Mouse (Mus musculus) layer of hippocampus, adult 9-10 months (tissue): ENCODE measurements at regions not wholly inside any gene's neighbourhood (a gene's known extent, or its start where the extent isn't known, plus 50 kb on each side); places are given as distances from the start of the nearest gene placed in this dataset.

Experiments used
- DNase-seq: peaks from one replicate; pipeline ENCODE4 v3.0.0; 2022; ENCODE audit warnings: low spot score

DNA sequence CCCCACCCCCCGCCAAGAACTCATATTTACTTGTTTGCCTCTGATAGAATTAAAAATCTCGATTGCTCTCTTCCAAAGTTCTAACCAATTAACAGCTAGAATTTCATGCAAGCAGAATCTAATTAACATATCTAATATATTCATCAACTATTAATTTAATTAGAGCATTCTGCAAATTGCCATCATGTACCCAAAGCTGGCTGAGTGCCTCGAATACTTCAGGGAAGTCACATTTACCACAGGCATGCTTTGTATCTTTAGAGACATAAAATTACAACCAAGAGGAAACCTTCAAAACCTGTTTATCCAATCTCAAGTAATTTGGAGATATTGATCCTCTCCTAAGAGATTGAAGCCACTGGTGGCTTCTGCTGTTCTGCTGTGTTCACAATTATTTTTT is 401.6 kb upstream of the Nmur2 start:
- DNase-seq = no peak

DNA sequence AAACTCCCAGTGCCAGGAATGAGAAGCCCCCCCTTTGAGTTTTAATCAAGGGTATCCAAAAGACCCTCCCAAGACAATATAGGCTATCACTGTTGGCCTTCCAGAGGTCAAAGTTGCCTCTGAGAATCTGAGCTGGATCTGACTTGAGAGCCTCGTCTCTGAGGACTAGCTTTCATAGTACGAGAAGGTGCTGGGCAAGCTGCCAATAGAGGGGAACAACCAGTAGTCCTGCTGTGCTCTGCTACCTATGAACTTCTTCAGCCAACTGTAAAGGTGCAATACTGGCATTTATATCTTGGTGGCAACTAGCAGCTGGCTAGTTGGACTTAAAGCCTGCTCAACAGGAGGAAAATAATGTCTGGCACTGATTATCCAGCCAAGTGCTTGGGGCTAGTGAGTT is 400.3 kb upstream of the Nmur2 start:
- DNase-seq = no peak

DNA sequence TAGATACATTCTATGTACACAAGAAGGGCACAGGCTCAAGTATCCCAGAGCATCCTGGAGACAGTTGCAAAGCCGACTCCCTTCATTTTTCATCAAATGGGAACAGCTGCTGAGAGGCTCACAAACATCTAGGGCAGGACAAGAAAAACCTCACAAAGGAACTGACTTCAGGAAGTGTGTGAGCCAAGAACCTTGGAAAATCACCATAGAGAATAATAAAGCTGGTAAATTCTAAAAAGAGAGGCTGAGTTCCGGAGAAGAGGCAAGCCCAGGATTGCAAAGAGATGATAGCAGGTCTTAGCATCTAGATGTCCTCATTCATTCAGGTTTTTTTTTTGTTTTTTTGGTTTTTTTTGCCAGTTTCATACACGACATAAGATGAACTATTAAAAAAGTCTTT is 390.3 kb upstream of the Nmur2 start:
- DNase-seq = no peak

DNA sequence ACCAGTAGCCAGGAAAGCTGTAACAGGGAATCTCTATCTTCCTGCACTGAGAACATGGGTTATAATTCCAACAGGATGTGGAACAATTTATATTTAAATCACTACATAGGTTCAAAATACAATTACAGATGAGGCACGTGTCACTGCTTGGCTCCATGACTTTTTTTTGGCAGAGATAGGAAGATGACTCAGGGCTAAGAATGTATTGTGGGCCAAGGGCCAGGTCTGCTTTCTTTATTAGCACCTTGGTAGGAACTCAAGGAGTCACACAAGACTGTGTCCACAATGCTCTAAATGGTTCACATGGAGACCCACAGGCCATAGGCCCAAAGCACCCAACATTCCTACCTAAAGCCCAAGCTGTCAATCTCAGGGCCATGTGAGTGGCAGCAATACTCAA is 344.0 kb upstream of the Nmur2 start:
- DNase-seq = no peak

DNA sequence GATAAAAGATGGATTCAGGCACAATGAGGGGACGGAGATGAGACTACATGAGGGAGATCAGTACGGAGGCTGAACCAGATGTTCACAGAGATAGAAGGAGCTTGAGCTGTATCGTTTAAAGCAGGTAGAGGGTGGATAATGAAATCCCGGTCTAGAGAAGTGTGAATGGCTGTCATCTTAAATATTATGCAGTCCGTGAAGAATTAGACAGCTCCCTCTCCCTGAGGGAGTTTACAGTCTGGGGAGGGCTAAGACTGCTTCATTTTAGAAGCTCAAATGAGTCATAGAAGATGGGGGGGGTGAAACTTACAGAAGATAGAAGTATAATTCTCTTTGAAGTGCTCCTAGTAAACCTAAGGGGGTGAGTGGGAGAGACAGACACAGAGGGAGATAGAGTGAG is 336.7 kb upstream of the Nmur2 start:
- DNase-seq = no peak

DNA sequence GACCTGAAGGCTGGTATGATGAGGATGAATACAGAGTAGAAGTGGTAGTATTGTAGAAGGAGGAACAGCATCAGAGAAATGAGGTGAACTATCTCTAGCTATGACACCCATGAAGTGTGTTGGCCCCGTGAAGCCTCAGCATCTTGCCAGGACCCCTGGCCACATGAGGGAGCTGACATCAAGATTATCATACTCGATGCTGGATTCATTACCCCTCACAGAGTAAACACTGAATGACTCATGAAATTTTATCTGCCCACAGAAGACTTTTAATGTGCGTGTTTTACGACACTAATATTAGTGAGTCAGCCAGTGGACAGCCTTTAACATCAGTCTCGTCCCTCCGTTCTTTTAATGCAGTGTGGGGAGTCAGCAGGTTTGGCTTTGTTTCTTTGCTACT is 333.5 kb upstream of the Nmur2 start:
- no peak for DNase-seq

DNA sequence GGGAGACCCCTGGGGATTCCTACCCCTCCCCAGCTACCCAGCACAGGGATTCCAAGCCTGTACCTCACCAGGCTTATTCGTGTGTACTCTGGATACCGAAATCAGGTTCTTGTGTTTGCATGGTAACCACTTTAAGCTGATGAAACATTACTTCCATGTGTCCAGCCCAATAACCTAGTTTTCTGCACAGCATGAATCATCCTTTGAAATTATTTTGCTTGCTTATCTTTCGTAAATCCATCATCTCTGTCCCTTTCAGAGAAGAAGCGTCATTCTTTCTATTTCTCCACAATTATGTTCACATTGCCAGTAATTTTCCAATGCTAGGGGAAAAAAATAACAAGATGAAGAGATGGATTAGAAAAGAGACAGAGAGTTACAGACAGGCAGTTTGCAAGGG is 332.8 kb upstream of the Nmur2 start:
- DNase-seq = no peak

DNA sequence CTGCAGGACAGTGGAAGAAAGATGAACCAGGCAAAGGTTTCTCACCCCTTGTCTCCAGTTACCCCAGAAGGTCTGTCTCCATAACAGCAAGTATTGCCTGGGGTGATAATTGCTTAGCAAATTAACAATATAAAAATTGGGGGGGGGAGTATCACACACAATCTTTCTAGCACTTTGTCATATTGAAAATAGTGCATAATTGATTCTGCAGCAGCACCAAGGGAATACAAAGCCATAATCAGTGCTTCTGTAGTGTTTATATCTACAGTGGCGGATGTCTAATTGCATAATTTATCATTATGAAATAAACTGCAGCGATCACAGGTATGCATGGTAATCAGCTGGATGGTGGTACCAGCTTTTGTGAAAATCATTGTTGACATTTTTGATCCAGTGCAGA is 316.9 kb upstream of the Nmur2 start:
- no peak for DNase-seq

DNA sequence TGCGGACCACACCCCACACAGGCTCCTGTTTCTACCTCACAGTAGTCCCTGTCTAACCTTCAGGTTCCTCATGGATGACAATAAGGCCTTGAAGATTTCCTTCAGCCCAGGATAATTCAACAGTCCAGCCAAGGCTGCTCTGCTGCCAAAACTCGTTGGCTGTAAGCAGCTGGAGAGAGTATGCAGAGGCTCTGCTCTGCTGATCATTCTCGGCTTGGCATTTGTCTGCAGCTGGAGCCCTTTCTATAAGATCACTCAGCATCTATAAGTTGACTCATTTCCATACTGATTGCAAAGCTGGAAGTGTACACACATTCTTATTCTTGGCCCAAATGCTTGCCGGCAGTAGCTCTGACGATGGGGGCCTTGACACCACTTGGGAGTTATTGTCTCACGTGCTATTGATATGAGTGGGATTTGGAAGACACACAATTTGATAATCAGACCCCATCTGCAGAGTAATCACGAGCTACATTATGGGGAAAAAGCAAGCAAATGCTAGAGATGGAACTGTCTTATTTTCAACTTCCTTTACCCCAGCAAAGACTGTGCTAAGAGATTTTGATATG is 311.1 kb upstream of the Nmur2 start:
- DNase-seq = no peak

DNA sequence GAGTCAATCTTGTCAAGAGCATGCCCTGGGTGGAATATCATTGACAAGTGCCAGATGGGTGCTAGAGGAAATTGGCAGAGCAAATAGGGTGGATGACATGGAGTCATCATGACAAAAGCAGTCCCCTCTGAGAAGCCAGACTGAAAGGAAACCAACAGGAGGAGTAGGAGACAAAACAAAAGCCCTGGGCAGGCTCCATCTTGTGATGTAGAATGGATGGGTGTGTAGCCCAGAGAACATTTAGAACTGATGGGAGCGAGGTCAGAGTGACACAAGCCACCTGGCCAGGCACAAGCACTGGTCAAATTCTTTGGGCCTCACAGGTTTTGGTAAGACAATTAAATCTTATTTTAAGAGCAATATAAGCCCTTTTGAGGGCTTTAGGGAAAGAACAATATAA is 310.4 kb upstream of the Nmur2 start:
- no peak for DNase-seq

DNA sequence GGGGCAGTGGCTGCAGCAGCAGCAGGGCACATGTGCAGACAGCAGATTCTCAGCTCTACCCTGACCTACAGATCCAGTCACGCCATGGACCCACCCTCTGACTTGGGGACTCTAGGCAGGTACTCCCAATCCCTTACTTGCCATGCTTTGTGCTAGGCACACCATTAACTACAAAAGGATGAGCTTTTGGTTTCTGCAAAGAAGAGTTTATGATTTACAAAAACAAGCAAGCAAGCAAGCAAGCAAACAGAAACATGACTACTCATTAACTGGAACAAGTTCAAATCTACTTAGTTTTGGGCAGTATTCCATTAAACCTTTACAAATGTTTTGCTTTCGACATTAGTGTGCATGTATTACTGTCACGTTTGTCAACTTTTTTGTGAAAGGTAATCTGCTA is 309.0 kb upstream of the Nmur2 start:
- DNase-seq = no peak

DNA sequence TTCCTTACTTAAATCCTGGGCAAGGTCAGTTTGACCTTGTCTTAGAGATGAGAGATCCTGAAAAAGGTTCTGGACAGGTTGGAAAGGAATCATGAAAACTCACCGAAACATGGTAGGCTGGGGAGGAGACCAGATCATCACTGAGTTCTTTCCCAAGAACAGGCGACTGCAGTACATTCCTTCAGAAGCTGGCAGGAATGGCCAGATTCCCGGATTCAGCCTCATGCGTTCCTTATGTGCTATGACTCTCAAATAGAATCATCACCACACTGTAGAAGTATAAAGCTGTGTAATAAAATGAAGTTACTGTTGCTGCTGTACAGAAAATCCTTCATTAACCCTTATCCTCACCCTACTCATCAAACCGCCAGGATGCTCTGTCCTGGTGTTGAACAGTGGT is 307.6 kb upstream of the Nmur2 start:
- no peak for DNase-seq

DNA sequence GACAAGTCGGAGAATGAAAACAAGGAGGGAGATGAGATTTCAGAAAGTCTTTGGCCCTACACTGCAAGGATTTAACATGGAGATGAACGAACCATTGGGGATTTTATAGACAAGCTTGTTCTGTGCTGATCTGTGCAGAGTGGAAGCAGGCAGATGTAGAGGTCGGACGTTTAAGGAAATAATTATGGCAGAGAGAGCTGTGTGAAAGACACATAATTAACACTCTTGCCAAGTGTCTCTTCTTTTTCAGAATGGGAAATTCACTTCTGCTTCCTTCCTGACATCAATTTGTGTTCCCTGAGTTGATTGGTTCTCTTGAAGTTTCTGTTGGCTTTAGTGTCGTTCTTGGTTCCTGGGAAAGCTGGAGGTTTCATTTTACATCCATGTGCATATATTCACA is 302.3 kb upstream of the Nmur2 start:
- no peak for DNase-seq

DNA sequence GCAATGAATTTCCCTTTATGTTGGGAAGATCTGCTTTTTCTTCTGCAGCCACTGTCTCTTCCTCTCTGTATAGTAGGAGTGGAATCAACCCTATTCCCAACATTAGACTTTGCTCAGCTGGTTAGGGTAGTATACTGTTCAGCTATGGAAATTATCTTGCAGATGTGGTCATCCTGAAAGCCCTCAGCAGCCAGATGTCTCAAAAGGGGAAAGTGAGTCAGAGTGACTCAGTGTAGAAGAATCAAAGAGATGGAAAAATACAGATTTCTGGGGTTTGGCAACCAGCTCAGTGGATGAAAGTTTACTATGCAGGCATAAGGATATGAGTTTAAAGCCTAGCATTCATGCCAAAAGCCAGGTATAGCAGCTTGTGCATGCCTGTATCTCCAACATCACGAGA is 300.9 kb upstream of the Nmur2 start:
- DNase-seq = no peak

DNA sequence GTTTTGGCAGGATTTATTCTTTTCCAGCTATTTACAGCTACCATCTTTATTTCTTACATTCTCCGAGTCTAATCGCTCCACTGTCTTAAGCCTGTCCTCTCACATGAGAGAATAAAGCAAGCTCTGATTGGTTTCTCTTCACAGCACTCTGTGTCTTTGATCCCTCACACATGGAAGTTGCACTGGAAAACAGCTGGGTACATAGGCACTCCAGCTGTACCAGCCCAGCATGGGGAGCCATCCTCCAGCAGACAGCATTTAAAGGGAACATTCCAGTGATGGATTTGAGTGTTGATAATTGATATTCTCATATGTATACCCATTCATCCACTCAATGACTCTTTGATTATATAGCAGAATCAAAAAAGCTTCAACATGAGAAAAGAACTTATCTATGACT is 300.2 kb upstream of the Nmur2 start:
- DNase-seq = no peak

DNA sequence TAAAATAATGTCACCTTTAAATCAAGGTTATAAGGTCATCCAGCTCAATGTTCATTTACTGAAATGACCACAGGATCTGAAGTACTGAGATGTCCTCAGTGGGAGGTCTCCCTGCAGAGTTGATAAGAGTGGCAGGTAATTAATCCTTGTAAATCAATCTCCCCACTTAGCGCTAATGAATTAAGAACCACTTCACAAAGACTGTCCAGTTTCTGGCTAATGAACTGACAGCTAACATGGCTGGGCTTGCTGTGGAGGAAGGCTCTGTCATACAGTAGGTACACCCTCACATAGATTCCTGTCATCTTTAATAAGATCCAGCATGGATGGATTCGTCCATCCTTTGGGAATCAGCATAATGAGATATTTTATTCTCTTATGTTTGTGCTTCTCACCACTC is 297.7 kb upstream of the Nmur2 start:
- no peak for DNase-seq

DNA sequence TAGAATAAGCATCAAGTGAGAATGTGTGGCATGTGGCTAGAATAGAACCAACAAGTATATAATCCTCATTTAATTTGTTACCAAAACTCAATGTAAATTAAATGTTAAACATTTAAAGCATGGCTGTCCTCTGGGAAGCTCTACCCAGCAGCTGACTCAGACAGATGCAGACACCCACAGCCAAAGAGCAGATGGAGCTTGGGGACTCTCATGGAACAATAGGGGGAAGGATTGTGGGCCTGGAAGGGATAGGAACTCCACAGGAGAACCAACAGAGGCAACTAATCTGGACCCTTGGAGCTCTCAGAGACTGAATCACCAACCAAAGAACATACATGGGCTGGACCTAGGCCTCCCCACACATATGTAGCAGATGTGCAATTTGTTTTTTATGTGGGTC is 295.1 kb upstream of the Nmur2 start:
- no peak for DNase-seq

DNA sequence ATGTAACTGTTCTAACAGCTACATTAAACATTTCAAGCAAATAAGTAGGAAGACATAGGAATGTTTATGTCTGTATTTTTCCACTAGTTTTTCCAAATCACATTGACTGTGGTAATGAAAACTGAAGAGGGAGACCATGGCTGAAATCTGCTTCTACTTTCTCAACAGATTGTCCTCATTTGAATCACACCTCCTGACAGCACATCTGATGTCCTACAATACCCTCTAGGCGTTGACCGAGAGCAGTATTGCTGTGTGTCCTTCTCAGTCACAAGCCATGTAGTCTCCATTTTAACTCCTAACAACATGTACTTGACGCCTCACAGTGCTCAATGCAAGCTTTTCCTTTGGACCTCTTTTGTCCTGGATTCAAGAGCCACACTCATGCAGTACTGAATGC is 279.5 kb upstream of the Nmur2 start:
- no peak for DNase-seq

DNA sequence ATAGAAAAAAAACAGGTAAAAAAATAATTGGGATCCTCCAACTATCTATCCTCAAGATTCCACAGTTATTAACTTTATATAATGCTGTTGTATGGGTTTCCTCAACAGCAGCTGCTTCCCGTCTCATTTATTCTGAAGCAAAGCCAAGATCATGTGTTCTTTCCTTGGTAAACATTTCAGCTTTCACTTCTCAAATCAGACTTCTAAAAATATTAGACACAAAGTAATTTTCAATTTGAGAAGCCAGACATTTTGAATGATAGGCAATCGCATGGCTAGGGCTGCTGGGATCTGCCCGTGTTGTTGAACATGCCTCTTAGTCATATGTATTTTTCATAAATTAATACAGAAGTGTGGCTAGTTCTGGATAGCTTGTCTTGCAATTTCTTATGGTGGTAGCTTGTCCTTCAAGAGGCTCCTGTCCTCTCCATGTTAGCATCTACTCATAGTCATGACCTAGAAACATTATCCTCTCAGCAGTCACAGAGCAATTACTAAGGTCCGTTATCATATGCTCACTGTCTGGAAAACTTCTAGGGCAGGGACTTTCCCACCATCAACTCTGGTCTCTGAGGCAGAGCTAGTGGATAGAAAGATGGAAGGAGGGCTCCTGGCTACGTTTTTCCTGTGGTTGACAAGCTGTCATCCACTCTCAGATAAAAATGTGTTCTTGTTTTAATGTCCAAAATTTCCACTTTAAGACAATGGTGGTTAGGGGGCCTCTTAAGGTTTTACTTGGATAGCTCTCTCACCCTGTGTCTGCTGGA is 274.6 kb upstream of the Nmur2 start:
- DNase-seq = no peak

DNA sequence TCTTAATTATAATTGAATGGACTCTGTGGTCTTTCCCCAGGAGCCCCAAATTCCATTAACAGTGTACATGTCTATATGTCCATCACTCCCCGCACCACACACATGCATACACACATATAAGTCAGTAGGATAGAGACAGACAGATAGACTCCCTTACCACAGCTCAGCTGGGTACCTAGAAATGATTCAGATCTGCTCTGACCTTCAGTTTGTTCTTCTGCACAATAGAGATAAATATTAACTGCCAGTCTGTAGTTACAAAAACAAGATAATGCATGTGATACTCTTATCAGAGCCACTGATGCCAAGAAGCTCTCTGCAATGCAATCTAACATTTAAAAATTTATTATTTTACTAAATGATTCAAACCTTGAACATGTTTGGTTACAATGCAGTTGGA is 268.7 kb upstream of the Nmur2 start:
- DNase-seq = no peak

DNA sequence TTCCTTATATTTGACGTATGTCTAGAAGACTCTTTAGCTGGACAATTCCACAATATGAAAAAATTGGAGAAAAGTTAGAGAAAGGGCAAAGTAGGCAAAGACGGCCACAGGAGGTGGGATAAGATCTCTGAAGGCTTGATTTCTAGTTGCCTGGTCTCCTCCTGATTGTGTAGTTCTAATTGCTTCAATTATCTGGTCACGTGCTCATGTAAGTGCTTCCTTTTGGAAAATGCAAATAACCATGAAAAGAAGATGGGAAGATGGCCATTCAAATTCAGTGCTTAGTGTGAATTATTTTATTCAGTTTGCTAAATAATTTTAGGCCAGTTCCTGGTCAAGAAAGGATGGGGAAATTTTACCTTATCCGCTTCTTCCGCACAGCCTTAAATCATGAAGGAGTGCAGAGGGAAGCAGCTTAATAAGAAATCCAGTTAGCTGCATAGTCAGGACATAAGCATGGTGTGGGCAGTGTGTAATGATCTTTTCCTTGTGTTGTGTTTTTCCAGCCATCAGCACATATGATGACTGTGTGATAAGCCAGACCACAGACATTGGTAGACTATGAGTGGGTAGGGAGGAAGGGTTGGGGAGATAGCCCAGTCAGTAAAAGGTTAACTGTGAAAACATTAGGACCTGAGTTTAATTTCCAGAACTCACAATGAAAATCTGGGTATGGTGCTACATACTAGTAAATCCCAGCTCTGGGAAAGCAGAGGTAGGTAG is 267.7 kb upstream of the Nmur2 start:
- no peak for DNase-seq

DNA sequence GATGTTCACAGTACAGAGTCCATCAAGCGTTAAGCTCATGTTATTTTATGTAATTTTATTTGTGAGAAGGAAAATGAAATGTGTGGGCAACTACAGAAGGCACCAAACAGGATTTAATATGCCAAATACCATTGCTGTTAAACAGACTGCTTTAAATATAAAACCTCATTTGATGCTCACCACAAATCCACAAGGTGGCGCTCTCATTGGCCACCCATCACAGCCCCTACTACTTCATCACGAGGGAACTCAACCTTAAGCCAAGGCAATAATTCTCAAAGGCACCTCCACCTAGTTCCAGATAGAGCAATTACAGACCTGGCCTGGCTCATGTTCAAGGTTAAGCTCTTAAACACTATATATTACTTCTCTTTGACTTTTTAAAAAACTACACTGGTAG is 266.2 kb upstream of the Nmur2 start:
- no peak for DNase-seq

DNA sequence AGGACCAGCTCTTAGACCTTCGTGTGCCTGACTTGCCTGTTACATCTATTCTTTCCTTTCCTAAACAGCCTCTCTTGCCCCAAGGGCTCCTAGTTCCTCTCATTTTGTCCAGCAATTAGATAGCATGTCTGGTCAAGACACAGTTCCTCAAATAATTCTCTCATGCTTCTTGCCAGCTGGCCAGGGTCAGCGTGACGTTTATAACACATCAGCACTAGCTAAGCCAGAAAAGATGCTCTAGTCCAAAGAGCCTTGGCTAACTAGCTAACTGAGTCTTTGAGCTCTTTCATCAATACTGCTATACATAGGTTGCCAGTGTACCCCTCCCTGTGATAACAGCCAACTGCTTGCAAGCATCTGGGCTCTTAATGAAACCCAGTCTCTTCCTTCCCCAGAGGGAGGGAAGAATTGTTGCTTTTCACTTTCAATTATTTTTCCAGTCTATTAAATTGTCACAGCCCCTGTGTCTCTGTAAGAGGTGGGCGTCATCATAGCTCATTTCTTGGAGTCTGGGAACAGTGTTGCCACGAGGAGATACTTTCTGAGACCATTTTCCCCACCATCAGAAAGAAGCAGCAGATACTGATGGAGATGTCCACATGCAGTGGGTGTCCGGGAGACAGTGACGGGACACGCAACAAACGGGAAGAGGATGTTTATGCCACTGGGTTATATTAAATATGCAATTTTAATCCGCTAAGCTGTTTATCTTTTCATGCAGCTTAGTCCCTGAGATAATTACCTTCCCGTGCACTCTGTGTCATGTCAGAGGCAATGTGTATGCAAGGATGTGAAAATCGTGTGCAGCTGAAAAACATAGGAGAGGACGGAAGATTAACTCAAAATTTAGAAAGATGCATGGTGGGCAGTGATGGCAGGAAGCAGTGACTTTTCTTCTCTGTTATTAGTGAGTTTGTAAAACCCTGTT is 250.1 kb upstream of the Nmur2 start:
- no peak for DNase-seq
